Mouse (Mus musculus): ENCODE results near the gene Arhgap17. TPM values are rescaled to one million over a fixed set of nuclear protein-coding genes. Genes with fewer than 3 reads are reported as not detected.

Gene Arhgap17
- total RNA-seq (2021): 10 to 100 TPM; 16.9 to 20.9 TPM
- long read RNA-seq, experiment 1, partial matches to known transcripts: 3 of 8 reads
- long read RNA-seq, experiment 1, other reads (novel, unspliced or antisense): 3 of 8 reads
- long read RNA-seq, experiment 2, partial matches to known transcripts: 3 of 10 reads
- long read RNA-seq, experiment 2, other reads (novel, unspliced or antisense): 3 of 10 reads

DNA sequence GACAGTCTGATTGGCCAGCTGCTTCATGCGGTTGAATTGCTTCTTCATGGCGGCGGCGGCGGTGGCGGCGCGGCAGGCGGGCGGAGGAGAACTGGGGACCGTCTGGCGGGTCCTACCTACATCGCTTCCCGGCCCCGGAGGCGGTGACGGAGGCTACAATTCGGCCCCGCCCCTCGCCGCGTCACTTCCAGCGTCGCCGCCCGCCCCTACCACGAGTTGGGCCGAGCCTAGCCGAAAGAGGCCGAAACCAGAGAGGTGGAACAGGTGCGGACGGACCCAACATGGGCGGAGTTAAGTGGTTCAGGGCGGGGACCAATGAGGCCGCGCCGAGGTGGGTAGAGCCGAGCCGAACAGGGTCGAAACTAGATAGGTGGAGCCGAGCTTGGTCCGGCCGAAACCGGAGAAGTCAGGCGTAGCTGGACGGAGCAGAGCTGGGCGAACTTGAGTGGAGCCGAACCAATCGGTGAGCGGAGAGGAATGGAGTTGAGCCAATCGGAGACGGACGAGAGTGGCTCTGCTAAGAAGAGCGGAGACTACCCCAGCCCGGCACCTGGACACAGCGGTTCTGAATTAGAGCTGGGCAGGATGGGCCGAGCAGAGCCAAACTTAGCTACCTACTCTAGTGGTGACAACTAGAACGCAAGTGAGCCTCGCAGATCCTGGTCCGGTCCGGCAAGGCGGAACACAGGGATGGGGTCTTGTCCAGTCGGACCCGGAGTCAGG is at the start of gene Arhgap17, which contains the start of gene Lcmt1:
Gene Arhgap17, minus strand, starts transcription at position 157 of the 723 bp plus-strand sequence.
Gene Lcmt1, plus strand, starts transcription at position 26 of the 723 bp plus-strand sequence.
- DNase-seq (ENCODE audit: low spot score in 2 of 2): peak; percentile 92 to 95

DNA sequence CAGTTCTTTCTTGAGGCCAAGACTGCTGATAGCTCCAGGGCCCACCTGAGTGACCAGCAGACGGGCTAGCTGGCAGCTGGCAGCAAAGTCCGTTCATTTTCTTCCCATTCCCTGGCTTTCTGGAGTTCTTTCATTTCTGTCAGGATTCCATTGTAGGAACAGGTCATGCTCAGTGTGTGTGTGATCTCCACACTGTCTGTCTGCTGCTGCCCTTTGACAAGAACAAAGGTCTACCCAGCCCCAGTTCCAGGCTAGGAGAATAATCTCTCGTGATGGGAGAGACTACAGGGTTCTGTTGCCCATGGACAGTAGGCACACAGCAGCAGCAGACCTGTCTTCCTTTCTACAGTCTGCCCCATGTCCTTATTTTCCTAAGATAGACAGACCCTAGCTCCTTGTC is 47.9 kb upstream of the Arhgap17 start:
- intact Hi-C loops (cut with DNase I): no loop called here
- no peak for DNase-seq (ENCODE audit: low spot score in 2 of 2)

More for the DNA sequence above, at the start of gene Arhgap17, which contains the start of gene Lcmt1:
- intact Hi-C loops (cut with DNase I): loop anchor here (5.0 kb wide), 1 partner anchor 43 kb away; no protein-coding TSS in a partner anchor

DNA sequence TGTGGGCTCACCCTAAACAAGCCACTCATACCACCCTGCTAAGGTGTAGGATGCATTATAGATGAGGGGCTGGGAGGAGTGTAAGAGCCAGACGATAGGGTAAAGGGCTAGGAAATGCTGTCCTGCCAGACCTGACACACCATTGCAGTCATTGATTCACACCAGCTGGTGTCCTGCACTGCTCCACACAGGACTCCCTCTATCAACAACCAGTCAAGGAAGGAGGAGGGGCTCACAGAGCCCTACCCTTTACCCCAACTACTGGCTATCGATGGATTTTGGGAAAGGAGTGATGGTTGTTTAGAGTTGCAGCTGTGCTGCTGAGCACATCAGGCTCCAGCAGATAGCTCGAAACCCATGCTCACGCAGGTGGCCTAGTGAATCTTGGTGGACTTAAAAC is 47.1 kb upstream of the Arhgap17 start:
- no peak for DNase-seq (ENCODE audit: low spot score in 2 of 2)
- intact Hi-C loops (cut with DNase I): no loop called here

DNA sequence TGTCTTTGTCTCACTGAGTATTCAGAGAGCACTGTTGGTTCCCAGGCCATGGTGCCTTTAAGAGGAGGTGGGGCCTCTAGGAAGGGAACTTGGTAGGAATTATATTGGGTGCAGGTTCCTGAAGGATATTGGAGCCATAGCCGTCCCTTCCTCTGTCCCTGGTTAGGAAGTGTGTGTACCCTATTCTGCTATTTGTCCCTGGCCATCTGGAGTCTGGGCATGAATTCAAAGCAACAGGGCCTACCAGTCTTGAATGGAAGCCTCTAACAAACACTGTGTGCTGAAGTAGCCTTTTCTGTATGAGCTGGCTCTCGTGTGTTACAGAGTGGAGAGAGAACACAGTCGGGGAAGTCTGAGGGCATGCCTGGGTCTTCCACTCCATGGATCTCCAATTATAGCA is 42.4 kb upstream of the Arhgap17 start:
- intact Hi-C loops (cut with DNase I): no loop called here
- peak; percentile 20 to 37 for DNase-seq (ENCODE audit: low spot score in 2 of 2)

DNA sequence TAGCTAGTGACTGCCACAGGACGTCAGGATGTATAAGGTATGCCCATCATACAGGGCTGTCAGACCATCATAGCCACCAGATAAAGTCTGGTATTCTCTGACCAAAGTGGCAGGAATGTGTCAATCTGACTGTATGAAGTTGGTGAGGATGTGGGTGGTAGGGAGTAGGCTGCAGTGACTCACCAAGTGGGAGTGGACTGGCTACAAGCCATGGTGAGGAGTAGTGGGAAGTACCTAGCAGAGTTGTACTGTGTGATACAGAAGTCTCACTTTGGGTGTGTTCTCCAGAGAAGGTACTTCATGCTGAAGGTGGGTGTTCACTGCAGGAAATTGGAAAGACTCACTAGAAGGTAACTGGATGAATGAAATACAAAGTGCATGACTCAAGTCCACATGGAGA is 41.4 kb upstream of the Arhgap17 start:
- peak; percentile 37 to 39 for DNase-seq (ENCODE audit: low spot score in 2 of 2)
- intact Hi-C loops (cut with DNase I): no loop called here

DNA sequence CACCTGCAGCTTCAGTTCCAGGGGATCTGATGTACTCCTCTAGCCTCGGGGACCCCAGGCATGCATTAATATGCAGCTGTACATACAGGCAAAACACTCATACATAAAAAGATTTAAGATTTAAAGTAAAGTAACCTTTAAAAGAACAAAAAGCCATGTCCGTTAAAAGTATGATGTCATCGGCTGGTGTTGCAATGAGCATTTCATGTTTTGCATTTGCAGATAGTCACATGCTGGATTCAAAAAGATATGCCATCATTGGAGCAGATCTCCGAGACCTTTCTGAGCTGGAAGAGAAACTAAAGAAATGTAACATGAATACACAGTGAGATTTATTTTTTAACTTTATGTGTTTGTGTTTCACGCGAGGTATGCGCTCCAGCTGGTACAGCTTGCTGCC is 40.8 kb upstream of the Arhgap17 start:
- intact Hi-C loops (cut with DNase I): no loop called here

DNA sequence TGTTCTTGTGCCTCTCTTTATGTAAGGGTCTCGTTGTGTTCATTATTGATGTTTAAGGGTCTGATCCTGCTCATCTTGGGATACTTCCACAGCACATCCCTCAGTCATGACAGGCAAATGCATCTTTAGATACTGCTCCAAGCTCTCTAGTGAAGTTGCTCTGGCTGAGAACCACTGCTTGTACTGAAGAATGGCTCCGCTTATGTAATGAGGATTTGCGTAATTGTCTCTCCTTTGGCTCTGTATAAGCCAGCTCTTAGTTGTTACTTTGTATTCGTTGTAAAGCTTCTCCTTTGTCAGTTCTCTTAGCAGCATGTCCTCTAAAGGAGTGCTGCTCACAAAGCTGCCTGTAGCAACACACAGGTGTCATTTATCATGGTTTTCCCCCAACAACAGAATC is 37.3 kb upstream of the Arhgap17 start:
- intact Hi-C loops (cut with DNase I): loop anchor here (5.0 kb wide), 1 partner anchor 60 kb away; no protein-coding TSS in a partner anchor
- DNase-seq (ENCODE audit: low spot score in 2 of 2): no peak

More for the DNA sequence above, 40.8 kb upstream of the Arhgap17 start:
- DNase-seq (ENCODE audit: low spot score in 2 of 2): no peak

DNA sequence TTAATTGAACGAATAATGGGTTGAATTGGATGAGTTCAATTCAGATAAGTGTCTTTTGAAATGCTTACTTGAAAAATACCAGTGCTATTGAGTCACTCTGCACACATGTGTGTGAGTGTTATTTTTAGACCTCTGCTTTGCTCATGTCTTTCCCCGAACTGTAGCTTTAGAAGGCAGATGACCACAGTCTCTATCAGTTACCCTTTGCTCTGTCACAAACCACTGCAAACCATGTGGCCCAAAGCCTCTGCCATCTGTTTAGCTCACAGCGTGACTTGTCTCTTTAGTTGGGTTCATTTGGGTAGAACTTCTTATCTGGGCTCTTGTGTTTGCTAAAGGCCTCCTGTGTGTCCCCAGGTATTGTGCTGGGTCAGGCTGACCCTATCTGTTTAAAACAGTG is 35.9 kb upstream of the Arhgap17 start:
- intact Hi-C loops (cut with DNase I): loop anchor here (5.0 kb wide), 1 partner anchor 62 kb away; no protein-coding TSS in a partner anchor
- no peak for DNase-seq (ENCODE audit: low spot score in 2 of 2)

DNA sequence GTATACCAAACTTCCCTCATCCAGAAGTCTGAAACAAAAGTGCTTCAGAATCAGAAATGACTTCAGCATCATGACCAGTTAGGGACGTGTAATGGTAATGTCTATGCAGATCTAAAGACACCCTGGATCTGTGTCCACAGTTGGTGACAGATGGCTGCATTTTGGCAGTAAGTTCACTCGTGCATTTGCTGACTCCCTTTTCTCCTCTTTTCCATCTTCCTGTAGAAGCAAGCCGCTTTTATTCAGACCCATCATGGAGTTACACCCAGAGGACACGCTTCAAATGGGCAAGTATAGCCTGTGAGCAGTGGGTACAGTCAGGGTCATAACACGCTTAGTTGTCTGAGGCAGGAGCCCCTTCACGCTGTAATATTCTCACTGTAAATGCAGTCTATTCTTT is 34.5 kb upstream of the Arhgap17 start:
- intact Hi-C loops (cut with DNase I): no loop called here
- DNase-seq (ENCODE audit: low spot score in 2 of 2): no peak

DNA sequence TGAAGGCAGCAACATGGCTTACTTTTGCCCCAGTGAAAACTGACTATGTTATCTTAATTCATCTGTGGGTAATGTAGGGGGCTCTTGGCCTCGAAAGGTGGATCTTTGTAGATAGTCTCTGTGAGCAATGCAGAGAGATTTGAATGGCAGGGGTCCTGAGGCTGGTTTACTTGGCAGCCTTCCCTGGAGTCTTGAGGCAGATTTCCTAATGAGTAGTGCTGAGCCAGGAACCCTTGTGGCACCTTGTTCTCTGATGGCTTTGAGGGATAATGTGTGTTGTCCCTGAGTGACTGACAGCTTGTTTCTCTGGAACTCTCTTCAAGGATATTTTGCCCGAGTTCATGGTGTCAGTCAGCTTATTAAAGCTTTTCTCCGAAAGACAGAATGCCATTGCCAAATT is 31.4 kb upstream of the Arhgap17 start:
- intact Hi-C loops (cut with DNase I): no loop called here
- DNase-seq (ENCODE audit: low spot score in 2 of 2): no peak

DNA sequence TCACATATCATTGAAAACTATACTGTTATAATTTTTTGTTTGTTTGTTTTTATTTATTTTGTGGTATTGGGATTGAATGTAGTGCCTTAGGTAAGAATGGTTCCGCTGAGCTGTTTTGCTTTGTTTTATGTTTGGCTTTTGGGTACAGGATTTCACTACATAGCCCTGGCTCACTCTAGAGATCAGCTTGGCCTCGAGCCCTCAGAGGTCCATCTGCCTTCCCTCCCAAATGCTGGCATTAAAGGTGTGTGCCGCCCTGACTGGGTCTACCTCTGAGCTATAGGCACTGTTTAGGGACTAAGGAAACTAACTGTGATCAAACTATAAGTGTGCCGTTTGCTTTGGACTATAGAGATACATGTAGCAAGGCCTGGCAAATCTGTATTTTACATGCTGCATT is 29.6 kb upstream of the Arhgap17 start:
- intact Hi-C loops (cut with DNase I): no loop called here
- DNase-seq (ENCODE audit: low spot score in 2 of 2): no peak

DNA sequence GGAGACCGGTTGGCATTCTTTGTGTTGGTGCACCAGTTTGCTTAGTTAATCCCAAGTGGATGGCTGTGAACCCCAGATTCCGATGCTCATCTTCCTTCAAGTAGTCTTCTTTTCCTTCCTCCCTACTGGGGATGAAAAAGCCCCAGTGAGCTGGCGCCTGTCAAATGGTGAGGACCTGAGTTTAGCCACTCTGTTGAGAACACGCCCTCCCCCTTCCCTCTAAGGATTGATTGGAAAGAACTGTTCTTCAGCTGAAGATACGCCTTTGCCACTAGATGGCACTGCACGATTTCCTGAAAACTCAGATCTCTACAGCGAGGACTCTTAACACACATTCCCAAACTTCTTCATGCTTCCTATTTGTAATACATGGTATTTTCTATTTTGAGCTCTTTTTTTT is 29.1 kb upstream of the Arhgap17 start:
- peak; percentile 68 to 73 for DNase-seq (ENCODE audit: low spot score in 2 of 2)
- intact Hi-C loops (cut with DNase I): no loop called here

DNA sequence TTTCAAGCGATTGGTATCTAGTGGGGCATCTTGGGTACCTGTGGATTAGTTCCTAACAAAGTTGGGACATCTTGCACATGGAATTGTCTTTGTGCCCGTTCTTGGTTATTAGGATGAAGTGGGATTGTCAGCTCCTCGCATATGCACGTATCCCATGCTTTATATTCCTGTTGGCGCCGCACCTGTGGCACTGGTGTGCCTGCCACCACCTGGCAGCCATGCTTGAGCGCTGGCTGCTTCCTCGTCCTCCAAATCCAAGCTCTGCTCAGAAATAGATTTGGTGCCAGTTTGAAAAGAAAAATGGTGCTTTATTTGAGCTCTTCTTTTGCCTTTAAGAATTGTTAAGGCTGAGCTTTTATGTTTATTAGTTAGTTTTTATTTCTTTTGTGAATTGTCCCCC is 28.2 kb upstream of the Arhgap17 start:
- intact Hi-C loops (cut with DNase I): no loop called here
- no peak for DNase-seq (ENCODE audit: low spot score in 2 of 2)

DNA sequence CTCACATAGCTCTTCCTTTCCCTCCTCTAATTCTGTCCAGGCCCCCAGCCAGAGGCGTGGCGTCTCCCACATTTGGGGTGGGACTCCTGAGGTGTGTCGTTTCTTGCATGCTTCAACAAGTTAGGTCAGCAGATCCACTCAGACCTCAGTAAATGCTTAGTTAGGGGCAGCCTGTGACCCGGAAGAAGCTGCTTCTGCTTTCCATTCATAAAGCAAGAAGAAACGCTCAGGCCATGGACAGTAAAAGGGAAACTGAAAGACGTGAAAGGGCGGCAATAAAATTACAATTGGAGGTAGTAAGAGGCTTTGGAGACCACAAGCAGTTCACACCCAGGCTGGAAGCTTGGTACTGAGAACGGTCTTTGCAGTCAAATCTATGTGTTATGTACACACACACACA is 27.7 kb upstream of the Arhgap17 start:
- intact Hi-C loops (cut with DNase I): no loop called here
- DNase-seq (ENCODE audit: low spot score in 2 of 2): no peak

DNA sequence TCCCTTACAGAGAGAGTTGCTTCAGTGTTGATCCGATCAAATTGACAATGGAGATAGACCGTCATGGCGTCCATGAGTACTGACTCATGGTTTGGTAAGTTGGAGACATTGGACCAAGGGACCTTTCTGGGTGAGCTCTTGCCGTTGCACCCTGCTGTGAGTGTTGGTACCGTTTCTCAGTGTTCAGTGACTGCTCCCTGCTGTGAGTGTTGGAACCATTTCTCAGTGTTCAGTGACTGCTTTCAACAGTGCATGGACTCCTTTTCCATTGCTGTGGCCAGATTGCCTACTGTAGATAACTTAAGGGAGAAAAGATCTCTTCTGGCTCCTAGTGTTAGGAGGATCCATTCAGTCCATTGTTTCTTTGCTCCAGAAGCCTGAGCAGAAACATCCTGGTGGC is 27.2 kb upstream of the Arhgap17 start:
- no peak for DNase-seq (ENCODE audit: low spot score in 2 of 2)
- intact Hi-C loops (cut with DNase I): no loop called here

DNA sequence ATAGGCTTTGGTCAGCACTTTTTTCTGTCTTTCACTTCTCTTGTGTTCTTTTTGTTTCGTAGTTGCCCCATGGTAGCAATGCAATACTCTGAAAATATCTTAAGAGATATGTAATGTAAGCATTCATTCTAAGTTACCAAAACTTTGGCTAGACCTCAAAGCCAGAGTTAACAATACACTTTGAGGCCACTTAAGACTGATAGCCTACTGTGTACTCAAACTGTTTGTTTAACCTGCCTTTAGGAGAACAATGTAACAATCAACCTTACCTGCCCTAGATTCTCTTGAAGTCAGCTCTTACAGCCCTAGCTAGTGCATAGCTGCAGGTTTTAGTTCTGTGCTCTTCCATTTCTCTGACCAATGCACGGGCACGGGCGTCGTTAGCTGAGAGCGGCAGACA is 24.6 kb upstream of the Arhgap17 start:
- intact Hi-C loops (cut with DNase I): no loop called here
- no peak for DNase-seq (ENCODE audit: low spot score in 2 of 2)

DNA sequence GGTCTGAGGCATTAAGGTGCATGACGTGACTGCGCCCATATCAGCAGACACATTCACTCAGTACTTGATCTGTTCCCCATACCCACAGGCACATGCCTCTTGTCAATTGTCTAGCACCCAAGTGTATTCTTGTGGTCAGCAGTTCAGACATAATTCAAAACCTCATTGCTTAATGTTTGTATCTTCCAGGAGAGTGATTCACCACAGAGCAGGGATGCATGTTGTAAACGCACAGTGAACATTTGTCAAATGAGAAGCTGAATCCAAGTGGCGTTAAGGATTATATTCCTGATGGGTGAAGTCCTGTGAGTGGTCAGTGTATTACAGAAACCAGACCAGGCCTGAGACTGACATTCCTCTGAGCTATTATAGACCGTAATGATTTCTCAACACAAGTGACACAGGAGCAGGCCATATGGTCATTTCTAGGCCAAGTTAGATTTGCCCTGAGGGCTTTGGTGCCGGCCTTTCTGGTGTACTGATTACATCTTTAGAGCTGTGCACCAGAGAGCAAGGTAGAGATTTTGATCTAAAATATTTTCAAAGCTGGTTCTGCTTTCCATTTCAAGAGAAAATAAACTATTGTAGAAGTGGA is 20.1 kb upstream of the Arhgap17 start:
- DNase-seq (ENCODE audit: low spot score in 2 of 2): no peak
- intact Hi-C loops (cut with DNase I): no loop called here

DNA sequence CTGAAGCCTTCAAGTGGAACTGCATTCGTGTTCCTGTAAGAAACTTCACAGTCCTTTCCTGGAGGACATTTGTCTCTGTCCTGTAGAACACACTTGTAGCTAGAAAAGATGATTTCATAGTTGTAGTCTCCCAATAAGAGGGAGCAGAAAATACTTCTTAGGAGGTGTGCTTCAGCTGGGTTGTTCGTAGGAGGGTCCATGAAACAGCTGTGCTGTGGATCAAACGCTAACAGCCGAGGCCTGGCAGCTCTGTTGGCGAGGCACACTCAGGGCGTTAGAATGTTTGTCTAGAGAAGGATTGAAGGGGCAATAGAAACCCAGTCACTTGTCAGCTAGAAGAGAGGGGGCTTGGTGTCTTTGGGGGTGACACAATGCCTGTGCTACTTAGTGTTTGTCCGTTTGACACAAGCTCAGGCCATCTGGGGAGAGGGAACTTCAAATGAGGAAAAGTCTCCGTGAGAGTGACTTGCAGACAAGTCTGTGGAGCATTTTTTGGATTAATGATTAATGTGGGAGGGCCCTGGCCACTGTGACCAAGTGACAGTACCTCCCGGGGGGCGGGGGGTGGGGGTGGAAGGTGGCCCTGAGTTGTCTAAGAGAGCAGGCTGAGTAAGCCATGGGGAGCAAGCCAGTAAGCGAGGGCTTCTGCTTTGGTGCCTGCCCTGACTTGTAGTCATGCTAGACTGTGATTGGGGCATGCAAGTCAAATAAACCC is 16.1 kb upstream of the Arhgap17 start:
- intact Hi-C loops (cut with DNase I): no loop called here
- DNase-seq (ENCODE audit: low spot score in 2 of 2): no peak

DNA sequence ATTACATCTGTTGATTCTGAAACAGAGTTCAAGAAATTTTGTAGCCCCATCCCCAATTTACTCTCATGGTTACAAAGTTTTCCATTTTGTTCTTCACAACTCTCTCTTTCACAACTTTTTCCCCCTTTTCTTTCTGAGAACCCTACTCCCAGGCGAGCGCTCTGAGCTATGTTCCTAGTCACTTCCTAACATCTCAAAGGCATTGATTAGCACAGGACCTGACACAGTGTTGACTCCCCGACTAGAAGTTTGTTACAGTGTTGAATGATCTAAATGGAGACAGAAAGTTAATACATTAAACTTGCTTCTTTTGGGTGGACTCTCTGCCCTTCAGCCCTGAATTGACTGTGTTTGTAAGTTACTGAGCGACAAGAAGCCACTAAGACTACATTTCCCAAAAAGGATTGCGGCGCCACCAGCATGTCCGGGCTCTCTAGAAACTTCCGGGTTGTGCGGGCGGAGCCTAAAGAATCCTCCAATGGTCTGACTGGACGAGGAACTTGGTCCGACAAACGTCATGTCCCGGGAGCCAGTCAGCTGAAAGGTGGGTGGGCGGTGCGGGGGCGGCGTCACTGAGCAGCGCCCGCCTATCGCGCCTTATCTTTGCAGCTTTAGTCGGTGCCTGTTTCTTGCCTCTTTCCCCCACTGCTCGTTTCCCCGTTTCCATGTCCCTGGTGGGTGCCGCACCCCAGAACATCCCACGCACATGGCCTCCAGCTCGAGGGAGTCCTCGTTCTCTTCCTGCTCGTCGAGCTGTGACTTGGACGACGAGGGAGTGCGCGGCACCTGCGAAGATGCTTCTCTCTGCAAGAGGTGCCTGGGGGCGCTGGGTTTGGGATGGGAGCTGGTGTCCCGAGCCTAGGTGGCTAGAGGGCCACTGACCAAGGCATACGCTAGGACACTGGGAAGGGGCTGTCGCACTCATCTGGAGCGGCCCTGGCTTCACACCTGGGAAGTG is 8.0 kb upstream of the Arhgap17 start:
- intact Hi-C loops (cut with DNase I): no loop called here
- peak; percentile 96 to 98 for DNase-seq (ENCODE audit: low spot score in 2 of 2)

Data from left cerebral cortex, postnatal 14 days (tissue).